Mouse (Mus musculus) hindbrain, postnatal 0 days (tissue): ENCODE results near the gene Jag1. TPM values are rescaled to one million over a fixed set of nuclear protein-coding genes. Genes with fewer than 3 reads are reported as not detected.

Experiments used
- ATAC-seq: fragments of 200-750 bp; cut with Nextera tagmentation; 2 replicates; pipeline ENCODE4 v1.8.0; 2017; ENCODE audit warnings: mild to moderate bottlenecking, moderate TSS enrichment, moderate library complexity
- DNase-seq: peaks from one replicate; pipeline ENCODE4 v3.0.0-alpha.2; 2015; ENCODE audit warnings: low spot score
- H3K27ac ChIP-seq: fragments of 300-500 bp; sonication (generic); 2 replicates; pipeline ENCODE4 v1.5.1; 2014; ENCODE audit warnings: mild to moderate bottlenecking
- H3K27me3 ChIP-seq: fragments of 300-500 bp; sonication (generic); 2 replicates; pipeline ENCODE4 v1.6.1; 2014; ENCODE audit warnings: low read length, mixed read lengths; ENCODE audit not compliant: insufficient read depth
- H3K36me3 ChIP-seq: fragments of 300-500 bp; sonication (generic); 2 replicates; pipeline ENCODE4 v1.6.1; 2014; ENCODE audit warnings: low read length, mixed read lengths; ENCODE audit not compliant: insufficient read depth
- H3K4me1 ChIP-seq: fragments of 300-500 bp; sonication (generic); 2 replicates; pipeline ENCODE4 v1.6.1; 2014; ENCODE audit warnings: antibody characterized with exemption, low read length, mixed read lengths; ENCODE audit not compliant: insufficient read depth
- H3K4me2 ChIP-seq: fragments of 300-500 bp; sonication (generic); 2 replicates; pipeline ENCODE4 v1.6.1; 2014; ENCODE audit warnings: low read depth, mild to moderate bottlenecking, low read length, moderate library complexity, mixed read lengths
- H3K4me3 ChIP-seq: fragments of 300-500 bp; sonication (generic); 2 replicates; pipeline ENCODE4 v1.5.1; 2014; ENCODE audit warnings: low read length
- H3K9ac ChIP-seq: fragments of 300-500 bp; sonication (generic); replicated peaks from 2 replicates; pipeline ENCODE4 v1.6.1; 2014; ENCODE audit warnings: mild to moderate bottlenecking, low read length, moderate library complexity, mixed read lengths
- H3K9me3 ChIP-seq: fragments of 300-500 bp; sonication (generic); 2 replicates; pipeline ENCODE4 v1.6.1; 2016; ENCODE audit warnings: low read length, mixed read lengths
- CTCF ChIP-seq: IDR thresholded peaks from 2 replicates; pipeline ENCODE4 v1.5.1; 2016; ENCODE audit warnings: antibody characterized with exemption, control low read depth, low read depth
- WGBS: fragments of 180-500 bp; shearing (Covaris S2); extraction: QIAGEN DNeasy Blood & Tissue Kit; methylation state at CpG from one replicate; pipeline ENCODE4 v1.1.7; 2014; 5-methylcytosine and 5-hydroxymethylcytosine counted together
- polyA plus RNA-seq: library from polyadenylated mRNA; unstranded; fragments of >200 nt; fragmentation: Nextera tagmentation; extraction: Ambion mirVana; gene quantifications from 2 replicates; pipeline ENCODE4 v1.2.1, GENCODE M21; 2015
- total RNA-seq: library from RNA; depleted of rRNA; stranded (reverse); fragments of >200 nt; gene quantifications from 2 replicates; pipeline ENCODE4 v1.2.3, GENCODE M21; 2014; rRNA removed

The Jag1 gene
- total RNA-seq (8.5 and 8.7 TPM in 2 replicates), polyA plus RNA-seq (4.9 and 5.5 TPM in 2 replicates)

DNA sequence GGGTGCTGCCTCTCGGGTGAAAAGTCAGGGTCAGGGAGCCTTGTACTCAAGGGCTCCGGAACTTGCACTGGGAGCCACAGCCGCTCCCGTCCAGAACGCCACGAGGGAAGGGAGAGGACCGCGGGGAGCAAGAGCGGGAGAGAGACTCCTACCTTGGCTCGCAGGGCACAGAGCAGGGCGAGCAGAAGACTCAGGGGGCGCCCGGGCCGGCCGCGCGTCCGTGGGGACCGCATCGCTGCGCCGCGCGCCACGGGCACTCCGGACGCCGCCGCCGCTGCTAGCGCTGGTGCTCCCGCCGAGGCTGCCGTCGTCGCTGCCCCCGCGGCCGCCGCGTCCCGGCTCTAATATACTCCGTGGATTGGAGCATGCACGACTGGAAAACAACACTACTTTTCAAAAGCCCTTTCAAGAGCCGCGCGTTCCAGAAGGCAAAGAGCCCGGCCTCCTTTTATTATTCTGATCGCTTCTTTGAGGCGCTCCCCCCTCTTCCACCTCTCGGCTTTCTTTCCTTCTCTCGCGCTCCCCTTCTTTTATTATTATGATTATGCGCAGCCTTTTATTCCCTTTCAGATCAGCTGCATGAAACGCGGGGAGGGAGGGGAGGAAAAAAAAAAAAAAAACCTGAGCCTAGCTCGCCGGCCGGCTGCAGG, at the start of gene Jag1:
Jag1 (minus strand) TSS at position 620 of the 650 bp plus-strand sequence.
- WGBS = under 1% methylated on average over 58 of the region's 59 CpGs
- peak within 1 kb of the TSS; percentile 99 for H3K4me2 ChIP-seq
- peak; percentile 22 for ATAC-seq
- H3K9me3 ChIP-seq = no peaks in the 10 kb centered on the region
- no peak for TF ChIP-seq CTCF
- peak within 1 kb of the TSS; percentile 87 for H3K27ac ChIP-seq
- peak within 1 kb of the TSS; percentile 61 for H3K9ac ChIP-seq
- no peaks in the 10 kb centered on the region for H3K27me3 ChIP-seq
- H3K36me3 ChIP-seq = no peaks in the 10 kb centered on the region
- DNase-seq = peak; percentile 61
- H3K4me3 ChIP-seq = peak within 1 kb of the TSS; percentile 50
- H3K4me1 ChIP-seq = peaks cover 10% of the 10 kb centered on the region; the same call in 1 of the 2 replicates

- 79% methylated on average over 1 of the region's 1 CpGs for WGBS
- Histone ChIP-seq H3K4me2 (no peak overlapping the region), H3K9ac (no peak overlapping the region), H3K9me3 (no peaks in the 10 kb centered on the region), H3K27ac (no peak overlapping the region), H3K4me3 (no peak overlapping the region), H3K4me1 (no peaks in the 10 kb centered on the region), H3K36me3 (no peaks in the 10 kb centered on the region), H3K27me3 (no peaks in the 10 kb centered on the region)
- DNase-seq (no peak), ATAC-seq (no peak)
- no peak for TF ChIP-seq CTCF
Observed at GRCm38 (mm10) chr2:137156018-137156417, 39.6 kb upstream of the Jag1 start.

DNA sequence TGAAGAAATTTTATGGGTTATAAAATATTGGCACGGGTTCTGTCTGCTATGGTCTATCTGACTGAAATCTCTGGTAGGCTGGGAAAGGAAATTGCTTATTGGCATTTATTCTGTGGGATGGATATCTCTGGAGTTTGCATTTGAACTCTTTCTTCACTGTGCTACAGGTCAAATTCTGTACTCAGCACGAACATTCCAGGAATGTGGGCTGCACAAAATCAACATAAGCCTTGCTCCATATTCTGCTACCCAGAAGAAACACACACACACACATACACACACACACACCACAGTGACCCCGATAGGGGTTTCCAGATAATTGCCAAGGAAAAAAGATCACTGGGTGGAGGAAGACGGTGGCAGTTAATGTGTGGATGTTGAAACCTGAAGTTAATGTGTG, 37.4 kb upstream of the Jag1 start:
- Histone ChIP-seq H3K4me3 (no peak overlapping the region), H3K9me3 (no peaks in the 10 kb centered on the region), H3K4me1 (no peaks in the 10 kb centered on the region), H3K36me3 (no peaks in the 10 kb centered on the region), H3K4me2 (no peak overlapping the region), H3K27ac (no peak overlapping the region), H3K9ac (no peak overlapping the region), H3K27me3 (no peaks in the 10 kb centered on the region)
- ATAC-seq (no peak), DNase-seq (no peak)
- 66% methylated on average over 4 of the region's 4 CpGs for WGBS
- no peak for TF ChIP-seq CTCF

- WGBS = 23% methylated on average over 10 of the region's 10 CpGs
- H3K27ac ChIP-seq = no peak overlapping the region
- peak; percentile 72 for DNase-seq
- no peak overlapping the region for H3K9ac ChIP-seq
- H3K36me3 ChIP-seq = no peaks in the 10 kb centered on the region
- no peak for TF ChIP-seq CTCF
- no peaks in the 10 kb centered on the region for H3K9me3 ChIP-seq
- no peaks in the 10 kb centered on the region for H3K27me3 ChIP-seq
- no peaks in the 10 kb centered on the region for H3K4me1 ChIP-seq
- no peak overlapping the region for H3K4me2 ChIP-seq
- no peak overlapping the region for H3K4me3 ChIP-seq
- peak; percentile 95 for ATAC-seq
Observed at GRCm38 (mm10) chr2:137153172-137153667, 36.8 kb upstream of the Jag1 start.

DNA sequence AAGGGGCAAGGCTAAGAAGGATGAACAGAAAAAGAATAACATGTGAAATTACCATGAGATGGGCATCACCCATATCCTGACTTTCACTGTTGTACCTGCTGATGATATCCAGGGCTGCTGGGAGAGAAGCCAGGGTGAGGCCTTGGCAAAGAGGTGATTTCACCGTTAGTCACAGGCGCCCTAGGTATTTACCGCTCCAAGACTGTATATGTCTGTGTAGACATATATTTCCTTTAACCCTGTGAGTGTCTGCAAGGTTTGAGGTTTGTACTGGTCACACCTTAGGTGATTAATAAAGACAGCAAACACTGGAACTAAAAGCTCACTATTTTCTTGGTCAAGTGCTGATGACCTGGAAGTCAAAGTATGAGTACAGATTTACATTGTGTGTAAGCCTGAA, 34.5 kb upstream of the Jag1 start:
- Histone ChIP-seq H3K4me3 (no peak overlapping the region), H3K36me3 (no peaks in the 10 kb centered on the region), H3K4me1 (no peaks in the 10 kb centered on the region), H3K27me3 (no peaks in the 10 kb centered on the region), H3K9me3 (no peaks in the 10 kb centered on the region), H3K9ac (no peak overlapping the region), H3K27ac (no peak overlapping the region), H3K4me2 (no peak overlapping the region)
- 99% methylated on average over 3 of the region's 3 CpGs for WGBS
- TF ChIP-seq CTCF = no peak
- DNase-seq (no peak), ATAC-seq (no peak)

DNA sequence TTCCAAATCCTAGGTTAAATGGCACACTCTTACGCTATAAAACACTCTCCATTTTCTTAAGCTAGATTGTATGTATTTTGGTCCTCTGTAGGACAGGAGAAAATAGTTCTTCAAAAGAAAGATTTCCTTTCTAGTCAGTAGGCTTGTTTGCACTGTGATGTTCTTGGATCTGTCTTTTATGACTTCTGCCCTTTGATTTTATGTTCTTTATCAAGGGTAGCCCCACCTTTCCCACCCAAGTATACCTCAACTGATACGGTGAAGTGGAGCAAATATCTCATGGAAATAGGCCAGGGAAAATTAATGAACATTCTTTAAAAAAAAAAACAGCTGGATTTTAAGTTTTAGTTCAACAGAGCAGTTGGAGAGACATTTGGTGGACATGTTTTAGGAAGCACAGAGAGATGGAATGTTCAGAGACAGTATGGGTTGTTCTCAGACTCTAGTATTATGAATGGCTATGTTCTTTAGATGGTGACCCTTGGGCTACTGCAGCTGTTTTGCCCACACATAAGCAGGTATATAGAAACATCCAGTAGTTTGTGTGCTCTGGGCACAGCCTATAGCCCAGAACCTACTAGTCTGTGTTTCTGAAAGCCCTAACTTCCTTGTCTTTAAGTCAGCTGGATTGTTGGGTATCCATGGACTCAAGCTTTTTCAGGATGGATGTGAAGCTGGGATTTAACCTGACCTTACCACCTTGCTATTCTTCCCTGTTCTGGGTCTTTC, 30.7 kb upstream of the Jag1 start:
- Histone ChIP-seq H3K9me3 (no peaks in the 10 kb centered on the region), H3K27ac (no peak overlapping the region), H3K4me2 (no peak overlapping the region), H3K27me3 (no peaks in the 10 kb centered on the region), H3K4me3 (no peak overlapping the region), H3K4me1 (no peaks in the 10 kb centered on the region), H3K9ac (no peak overlapping the region), H3K36me3 (no peaks in the 10 kb centered on the region)
- ATAC-seq (no peak), DNase-seq (no peak)
- TF ChIP-seq CTCF = no peak
- WGBS = 95% methylated on average over 2 of the region's 2 CpGs
